Mouse (Mus musculus) A20 (cell line): Measurements from ENCODE around the gene Abcg2.
"Not testable (repeated sequence)": the region's sequence is repeated elsewhere in the genome, so short reads cannot be mapped to it uniquely, and the experiment has no call there.

Experiments used
- DNase-seq: peaks from one replicate; pipeline ENCODE4 v3.0.0-alpha.2; 2011; ENCODE audit warnings: low read depth, low spot score

The Abcg2 gene

GRCm38 (mm10) chr6:58584223-58584622 is at the start of gene Abcg2:
Gene Abcg2, plus strand, starts transcription at chr6:58584523.
- not testable (repeated sequence) for DNase-seq

DNA sequence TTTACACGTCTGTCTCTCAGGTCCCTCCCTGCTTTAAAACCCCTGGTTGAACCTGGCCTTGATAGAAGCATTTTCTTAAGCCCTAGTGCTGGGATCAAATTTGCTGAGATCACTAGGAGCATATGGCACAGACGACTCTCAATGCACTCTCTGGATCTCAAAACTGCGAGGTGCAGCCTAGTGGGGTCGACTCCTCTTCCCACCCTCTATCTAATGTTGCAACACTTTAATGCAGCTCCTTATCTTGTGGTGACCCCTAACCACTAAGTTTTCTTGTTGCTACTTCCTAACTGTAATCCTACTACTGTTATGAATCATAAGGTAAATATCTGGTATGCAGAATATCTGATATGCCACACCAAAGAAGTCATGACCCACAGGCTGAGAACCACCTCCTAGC is 44.1 kb upstream of the Abcg2 start:
- DNase-seq: not testable (repeated sequence)

GRCm38 (mm10) chr6:58542852-58543251 is 41.5 kb upstream of the Abcg2 start:
- DNase-seq: peak; percentile 51

- not testable (repeated sequence) for DNase-seq
These were observed 39.4 kb upstream of the Abcg2 start for GRCm38 (mm10) chr6:58544971-58545370.

DNA sequence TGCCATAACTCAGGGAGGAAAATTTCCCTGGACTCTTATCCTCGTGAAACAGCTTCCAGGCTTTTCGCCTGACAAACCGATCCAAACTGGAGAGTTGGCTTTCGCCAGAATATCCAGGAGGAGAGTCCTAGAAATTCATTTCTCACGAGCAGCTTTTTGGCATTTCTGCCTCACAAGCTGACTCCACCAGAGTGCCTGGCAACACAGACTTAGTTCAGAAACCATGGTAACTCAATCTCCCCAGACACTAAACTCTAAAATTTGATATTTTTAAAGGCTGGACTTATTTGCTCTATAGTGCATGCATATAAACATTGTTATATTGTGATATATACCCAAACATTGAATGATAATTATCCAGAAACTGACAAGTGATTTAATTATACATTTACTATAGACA is 38.3 kb upstream of the Abcg2 start:
- not testable (repeated sequence) for DNase-seq

DNA sequence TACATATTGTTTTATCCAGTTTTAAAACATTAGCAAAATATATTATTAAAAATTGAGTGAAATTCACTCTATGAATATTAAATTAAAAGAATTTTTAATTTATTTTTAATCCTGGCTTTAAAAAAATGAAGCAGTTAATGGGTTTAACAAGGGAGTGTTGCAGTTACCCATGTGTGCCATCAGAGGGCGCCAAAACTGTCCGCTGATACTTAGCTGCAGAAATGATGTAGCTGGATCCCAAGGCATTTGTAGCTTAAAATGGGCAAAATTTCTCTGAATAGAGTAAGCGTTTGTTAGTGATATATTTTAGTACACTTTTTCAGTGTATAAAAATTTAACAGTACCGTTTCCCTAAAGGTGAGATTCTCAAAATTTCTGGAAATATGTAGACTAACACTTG is 37.5 kb upstream of the Abcg2 start:
- DNase-seq: peak; percentile 50

- not testable (repeated sequence) for DNase-seq
These were observed 30.5 kb upstream of the Abcg2 start for GRCm38 (mm10) chr6:58553812-58554211.

- not testable (repeated sequence) for DNase-seq
These were observed 9.9 kb downstream of the Abcg2 start for GRCm38 (mm10) chr6:58593987-58594844.

GRCm38 (mm10) chr6:58595639-58596293 is 11.4 kb downstream of the Abcg2 start:
- not testable (repeated sequence) for DNase-seq

- DNase-seq: no peak
These were observed 12.0 kb downstream of the Abcg2 start for GRCm38 (mm10) chr6:58596294-58596653.

- DNase-seq: not testable (repeated sequence)
These were observed 17.8 kb downstream of the Abcg2 start for GRCm38 (mm10) chr6:58602119-58602518.

DNA sequence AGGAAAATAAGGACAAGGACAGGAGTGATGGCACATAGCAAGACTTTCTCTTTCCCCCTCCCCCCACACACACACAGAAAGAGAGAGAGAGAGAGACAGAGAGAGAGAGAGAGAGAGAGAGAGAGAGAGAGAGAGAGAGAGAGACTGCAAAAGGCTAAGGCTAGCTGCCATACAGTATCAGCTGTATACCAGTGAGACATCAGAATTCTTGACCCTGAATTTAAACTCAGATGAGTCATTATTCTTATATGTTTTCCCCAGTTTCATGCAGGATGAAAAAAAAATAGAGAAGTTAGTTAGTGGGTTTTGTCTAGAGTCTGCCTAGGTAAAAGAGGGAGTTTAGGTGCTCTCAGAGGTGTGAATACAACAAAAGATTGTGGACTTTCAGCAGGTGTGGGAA is 18.7 kb downstream of the Abcg2 start:
- DNase-seq: not testable (repeated sequence)

DNA sequence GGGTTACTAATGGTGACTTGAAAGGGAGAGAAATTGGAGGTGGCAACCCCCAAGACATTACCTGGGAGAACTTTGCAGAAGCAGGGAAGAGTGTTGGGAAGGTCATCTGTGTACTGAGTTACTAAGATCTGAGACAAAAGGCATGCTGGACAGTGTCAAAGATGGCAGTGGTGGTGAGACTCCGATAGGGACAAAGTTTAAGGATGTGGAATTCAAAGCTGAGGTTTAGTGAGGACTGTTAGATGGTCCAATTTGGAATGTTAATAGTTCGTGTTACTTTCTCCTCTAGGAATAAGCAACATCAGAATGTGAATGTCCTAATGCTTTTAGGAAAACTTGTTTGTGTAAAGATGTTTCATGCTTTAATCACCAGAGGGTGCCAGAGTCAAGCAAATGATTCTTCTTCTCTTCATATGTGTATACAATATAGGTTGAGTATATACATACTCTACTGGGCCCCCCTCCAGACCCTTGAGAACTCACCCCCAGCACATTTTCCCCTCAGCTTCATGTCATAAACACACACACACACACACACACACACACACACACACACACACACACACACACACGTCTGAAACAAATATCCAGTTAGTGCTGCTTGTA is 19.3 kb downstream of the Abcg2 start:
- DNase-seq: not testable (repeated sequence)

DNA sequence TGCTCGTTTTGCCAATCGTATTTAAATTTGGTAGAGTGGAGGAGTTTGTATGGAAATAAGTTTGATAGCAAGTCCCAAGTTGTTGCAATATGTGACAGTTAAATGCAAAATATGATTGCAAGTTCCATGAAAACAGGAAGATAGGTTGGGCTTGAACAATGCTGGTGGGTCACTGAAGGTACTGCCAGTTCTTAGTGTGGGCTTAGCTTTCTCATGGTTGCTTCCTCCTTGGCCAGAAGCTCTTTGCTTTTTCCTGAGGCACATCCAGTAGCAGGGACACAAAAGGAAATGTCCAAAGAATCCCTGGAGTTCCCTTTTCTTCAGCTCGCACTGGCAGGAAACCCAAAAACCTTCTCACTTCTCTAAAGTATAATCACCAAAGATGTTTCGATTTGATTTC is 22.3 kb downstream of the Abcg2 start:
- DNase-seq: no peak

- DNase-seq: no peak
These were observed 24.1 kb downstream of the Abcg2 start for GRCm38 (mm10) chr6:58608422-58608821.

- DNase-seq: no peak
These were observed 25.8 kb downstream of the Abcg2 start for GRCm38 (mm10) chr6:58609919-58610759.

- no peak for DNase-seq
These were observed 26.7 kb downstream of the Abcg2 start for GRCm38 (mm10) chr6:58610760-58611654.

DNA sequence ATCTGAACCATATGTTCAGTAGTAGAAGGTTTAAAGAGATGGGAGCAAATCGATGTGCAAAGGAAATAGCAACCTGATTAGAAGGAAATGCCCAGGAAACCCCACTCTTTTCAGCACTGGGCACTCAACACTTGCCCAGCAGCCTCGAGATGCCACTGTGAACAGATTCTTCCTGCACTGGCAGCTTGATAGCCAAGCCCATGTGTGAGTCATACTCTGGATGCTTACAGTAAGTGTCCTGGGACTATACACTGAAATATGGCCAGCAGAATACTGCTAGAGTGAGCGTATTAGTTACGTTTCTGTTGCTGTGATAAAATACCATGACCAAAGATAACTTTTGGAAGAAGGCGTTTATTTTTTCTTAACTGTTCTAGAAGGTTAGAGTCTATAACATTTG is 39.8 kb downstream of the Abcg2 start:
- no peak for DNase-seq

- DNase-seq: no peak
These were observed 44.9 kb downstream of the Abcg2 start for GRCm38 (mm10) chr6:58629238-58629637.

GRCm38 (mm10) chr6:58632419-58632818 is 48.1 kb downstream of the Abcg2 start:
- no peak for DNase-seq

GRCm38 (mm10) chr6:58633731-58634130 is 49.4 kb downstream of the Abcg2 start:
- DNase-seq: no peak
